Mouse (Mus musculus) adrenal gland, adult (tissue): ENCODE measurements around the gene Jph3.

Experiments used
- DNase-seq, 2 experiments: peaks; one replicate each; pipeline ENCODE4 v3.0.0; 2022 to 2023; ENCODE audit warnings: low spot score in 1 of 2; ENCODE audit not compliant: inconsistent age in 2 of 2

Gene Jph3

GRCm38 (mm10) chr8:121729323-121729722, at the start of gene Jph3:
Jph3 (plus strand) TSS chr8:121729623.
- no peak for DNase-seq

- no peak for DNase-seq
These were observed 48.5 kb upstream of the Jph3 start for GRCm38 (mm10) chr8:121680896-121681295.

GRCm38 (mm10) chr8:121681457-121681856, 48.0 kb upstream of the Jph3 start:
- DNase-seq = no peak

GRCm38 (mm10) chr8:121683083-121683832, 46.2 kb upstream of the Jph3 start:
- no peak for DNase-seq

GRCm38 (mm10) chr8:121685419-121685818, 44.0 kb upstream of the Jph3 start:
- peak; percentile 60 to 84 for DNase-seq

GRCm38 (mm10) chr8:121687455-121688161, 41.8 kb upstream of the Jph3 start:
- peak; percentile 16 to 53 for DNase-seq

GRCm38 (mm10) chr8:121688496-121688895, 40.9 kb upstream of the Jph3 start:
- DNase-seq = no peak

- DNase-seq = peak; percentile 38 to 77
These were observed 35.0 kb upstream of the Jph3 start for GRCm38 (mm10) chr8:121694453-121694852.

GRCm38 (mm10) chr8:121695585-121696184, 33.7 kb upstream of the Jph3 start:
- peak; percentile 78 to 96 for DNase-seq

GRCm38 (mm10) chr8:121697735-121698614, 31.4 kb upstream of the Jph3 start:
- DNase-seq = no peak

- no peak for DNase-seq
These were observed 30.8 kb upstream of the Jph3 start for GRCm38 (mm10) chr8:121698615-121699101.

- DNase-seq = no peak
These were observed 29.5 kb upstream of the Jph3 start for GRCm38 (mm10) chr8:121699936-121700335.

GRCm38 (mm10) chr8:121705174-121705573, 24.2 kb upstream of the Jph3 start:
- no peak for DNase-seq

- DNase-seq = no peak
These were observed 22.5 kb upstream of the Jph3 start for GRCm38 (mm10) chr8:121706956-121707355.

GRCm38 (mm10) chr8:121708406-121708805, 21.0 kb upstream of the Jph3 start:
- DNase-seq = no peak

GRCm38 (mm10) chr8:121717502-121717901, 11.9 kb upstream of the Jph3 start:
- no peak for DNase-seq

GRCm38 (mm10) chr8:121717982-121718425, 11.4 kb upstream of the Jph3 start:
- peak; percentile 83 to 93 for DNase-seq

- no peak for DNase-seq
These were observed 10.5 kb upstream of the Jph3 start for GRCm38 (mm10) chr8:121718925-121719324.

- DNase-seq = no peak
These were observed 8.4 kb upstream of the Jph3 start for GRCm38 (mm10) chr8:121721072-121721471.

- no peak for DNase-seq
These were observed 5.6 kb upstream of the Jph3 start for GRCm38 (mm10) chr8:121723846-121724245.

- no peak for DNase-seq
These were observed 2.3 kb upstream of the Jph3 start for GRCm38 (mm10) chr8:121727164-121727563.
